Mouse (Mus musculus) CD8-positive naive resting alpha-beta T cell, adult 2 months (primary cell): ENCODE data around the gene Foxa2.

Experiments used
- DNase-seq, 2 experiments: peaks; one replicate each; pipeline ENCODE4 v3.0.0; 2022; ENCODE audit warnings: low read depth in 2 of 2, low spot score in 2 of 2

The Foxa2 gene

GRCm38 (mm10) chr2:148046799-148047165, at the start of gene Foxa2:
Gene Foxa2, minus strand, starts transcription at chr2:148046969.
- no peak for DNase-seq

- DNase-seq: no peak
Observed at GRCm38 (mm10) chr2:148092089-148092488, 45.3 kb upstream of the Foxa2 start.

- DNase-seq: no peak
Observed at GRCm38 (mm10) chr2:148091657-148092056, 44.9 kb upstream of the Foxa2 start.

- no peak for DNase-seq
Observed at GRCm38 (mm10) chr2:148090071-148090470, 43.3 kb upstream of the Foxa2 start.

- no peak for DNase-seq
Observed at GRCm38 (mm10) chr2:148085529-148085928, 38.8 kb upstream of the Foxa2 start.

- no peak for DNase-seq
Observed at GRCm38 (mm10) chr2:148085126-148085525, 38.4 kb upstream of the Foxa2 start.

GRCm38 (mm10) chr2:148082283-148082682, 35.5 kb upstream of the Foxa2 start:
- DNase-seq: no peak

GRCm38 (mm10) chr2:148060705-148061104, 13.9 kb upstream of the Foxa2 start:
- DNase-seq: no peak

- no peak for DNase-seq
Observed at GRCm38 (mm10) chr2:148053411-148053810, 6.6 kb upstream of the Foxa2 start.

- no peak for DNase-seq
Observed at GRCm38 (mm10) chr2:148048484-148049129, 1.8 kb upstream of the Foxa2 start.

GRCm38 (mm10) chr2:148047611-148048010, 842 bp upstream of the Foxa2 start:
- DNase-seq: no peak

GRCm38 (mm10) chr2:148045937-148046798, 601 bp downstream of the Foxa2 start:
- DNase-seq: no peak

- DNase-seq: no peak
Observed at GRCm38 (mm10) chr2:148045543-148045936, 1.2 kb downstream of the Foxa2 start.

GRCm38 (mm10) chr2:148044877-148045539, 1.8 kb downstream of the Foxa2 start:
- no peak for DNase-seq

- no peak for DNase-seq
Observed at GRCm38 (mm10) chr2:148043976-148044876, 2.5 kb downstream of the Foxa2 start.

- no peak for DNase-seq
Observed at GRCm38 (mm10) chr2:148043271-148043975, 3.3 kb downstream of the Foxa2 start.

GRCm38 (mm10) chr2:148042126-148042640, 4.6 kb downstream of the Foxa2 start:
- DNase-seq: no peak

GRCm38 (mm10) chr2:148041381-148041780, 5.4 kb downstream of the Foxa2 start:
- DNase-seq: no peak

- no peak for DNase-seq
Observed at GRCm38 (mm10) chr2:148040236-148041121, 6.3 kb downstream of the Foxa2 start.
